Mouse (Mus musculus): ENCODE measurements around the gene Derl2. TPM values are rescaled to one million over a fixed set of nuclear protein-coding genes. Genes with fewer than 3 reads are reported as not detected.

The Derl2 gene
- polyA plus RNA-seq (2014; fragmentation: Nextera tagmentation; extraction: Ambion mirVana): 43.3 and 47.7 TPM in 2 replicates

DNA sequence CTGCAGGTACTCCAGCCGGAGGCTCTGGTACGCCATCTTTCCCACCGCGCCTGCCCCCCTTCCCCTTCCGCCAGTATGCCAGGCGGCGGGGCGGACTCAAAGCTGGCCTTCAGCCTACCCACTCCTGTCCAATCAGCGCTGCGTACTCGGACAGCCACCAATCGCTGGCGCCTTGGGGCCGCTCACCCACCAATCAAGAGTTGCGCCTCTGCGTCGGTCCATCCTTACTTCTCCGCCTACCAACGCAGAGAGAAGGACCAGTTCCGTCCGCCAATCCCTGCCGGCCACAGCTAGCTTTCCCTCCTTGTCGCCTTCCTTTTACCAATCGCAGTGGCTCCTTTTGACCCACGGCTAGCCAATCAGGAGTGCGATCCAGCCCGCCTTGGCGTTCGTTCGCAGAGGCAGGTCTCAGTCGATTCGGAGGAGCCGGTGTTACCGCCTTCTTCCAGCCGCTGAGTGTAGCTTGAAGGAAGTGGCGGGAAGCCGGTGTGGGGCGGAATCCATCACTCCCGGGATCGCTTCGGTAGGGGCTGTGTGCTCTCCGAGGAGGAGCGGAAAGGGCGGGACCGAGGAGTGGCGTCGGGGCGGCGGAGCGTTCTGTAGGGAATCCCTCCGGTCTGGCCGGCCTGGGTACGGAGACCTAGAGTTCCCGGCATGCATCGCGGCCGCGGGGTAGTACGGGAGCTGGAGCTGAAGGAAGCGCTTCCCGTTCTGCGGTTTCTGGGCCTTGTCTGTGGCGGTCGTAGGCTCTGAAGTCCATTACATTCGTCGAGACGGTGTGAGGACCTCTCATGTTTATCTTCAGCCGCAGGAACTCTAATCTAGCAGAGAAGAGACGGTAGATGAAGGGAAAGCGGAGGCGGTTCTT is at the start of gene Derl2, which contains the start of gene Mis12:
Gene Derl2 (minus strand): TSS at position 641 of the 868 bp plus-strand sequence.
Gene Mis12 (plus strand): TSS at position 411 of the 868 bp plus-strand sequence.
- H3K4me2 ChIP-seq (ENCODE audit: low read depth, low read length): peak within 1 kb of the TSS; percentile 57
- under 1% methylated on average over 68 of the region's 71 CpGs for WGBS
- ATAC-seq (replicated peaks; ENCODE audit: insufficient number of reproducible peaks, low FRiP score, low TSS enrichment, low read depth): peak; percentile 100

DNA sequence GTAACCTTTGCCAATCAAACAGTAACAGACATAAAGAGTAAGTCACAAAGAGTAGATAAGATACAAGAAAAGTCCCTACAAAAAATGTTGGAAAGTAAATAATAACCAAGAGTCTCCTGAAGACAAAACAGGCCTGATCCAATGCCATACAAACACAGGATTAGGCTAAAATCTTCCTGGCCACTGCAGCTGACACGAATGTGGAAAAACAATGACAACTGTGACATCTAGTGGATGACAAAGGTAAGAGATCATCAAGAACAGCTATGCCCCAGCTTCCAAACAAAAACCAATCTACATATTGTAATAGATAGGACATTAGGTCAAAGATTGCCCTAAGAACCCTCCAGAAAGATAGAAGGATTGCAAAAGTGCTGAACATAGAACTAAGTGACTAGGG is 32.9 kb upstream of the Derl2 start:
- Histone ChIP-seq H3K36me3 (replicated peaks; ENCODE audit: control insufficient read depth, insufficient read depth, low read depth, low read length) (no peaks in the 10 kb centered on the region), H3K27ac (replicated peaks; ENCODE audit: low read depth, low read length) (no peak overlapping the region), H3K27me3 (ENCODE audit: control insufficient read depth, insufficient read depth, low read length) (no peaks in the 10 kb centered on the region), H3K4me2 (ENCODE audit: low read depth, low read length) (no peak overlapping the region), H3K9me3 (replicated peaks; ENCODE audit: control insufficient read depth, low read length) (no peaks in the 10 kb centered on the region), H3K9ac (replicated peaks; ENCODE audit: low read length) (no peak overlapping the region), H3K4me1 (ENCODE audit: control insufficient read depth, insufficient read depth, low read length) (no peaks in the 10 kb centered on the region), H3K4me3 (ENCODE audit: low read depth, low read length) (no peak overlapping the region)
- ATAC-seq (replicated peaks; ENCODE audit: insufficient number of reproducible peaks, low FRiP score, low TSS enrichment, low read depth): no peak
- WGBS: 3% methylated on average over 1 of the region's 1 CpGs
- DNase-seq (ENCODE audit: low spot score): peak; percentile 46

More for the DNA sequence above, at the start of gene Derl2, which contains the start of gene Mis12:
- Histone ChIP-seq H3K4me3 (ENCODE audit: low read depth, low read length) (peak within 1 kb of the TSS; percentile 87), H3K36me3 (replicated peaks; ENCODE audit: control insufficient read depth, insufficient read depth, low read depth, low read length) (no peaks in the 10 kb centered on the region), H3K27ac (replicated peaks; ENCODE audit: low read depth, low read length) (peak within 1 kb of the TSS; percentile 80), H3K9ac (replicated peaks; ENCODE audit: low read length) (peak within 1 kb of the TSS; percentile 91), H3K9me3 (replicated peaks; ENCODE audit: control insufficient read depth, low read length) (no peaks in the 10 kb centered on the region), H3K4me1 (ENCODE audit: control insufficient read depth, insufficient read depth, low read length) (no peaks in the 10 kb centered on the region), H3K27me3 (ENCODE audit: control insufficient read depth, insufficient read depth, low read length) (no peaks in the 10 kb centered on the region)
- DNase-seq (ENCODE audit: low spot score): peak; percentile 98

DNA sequence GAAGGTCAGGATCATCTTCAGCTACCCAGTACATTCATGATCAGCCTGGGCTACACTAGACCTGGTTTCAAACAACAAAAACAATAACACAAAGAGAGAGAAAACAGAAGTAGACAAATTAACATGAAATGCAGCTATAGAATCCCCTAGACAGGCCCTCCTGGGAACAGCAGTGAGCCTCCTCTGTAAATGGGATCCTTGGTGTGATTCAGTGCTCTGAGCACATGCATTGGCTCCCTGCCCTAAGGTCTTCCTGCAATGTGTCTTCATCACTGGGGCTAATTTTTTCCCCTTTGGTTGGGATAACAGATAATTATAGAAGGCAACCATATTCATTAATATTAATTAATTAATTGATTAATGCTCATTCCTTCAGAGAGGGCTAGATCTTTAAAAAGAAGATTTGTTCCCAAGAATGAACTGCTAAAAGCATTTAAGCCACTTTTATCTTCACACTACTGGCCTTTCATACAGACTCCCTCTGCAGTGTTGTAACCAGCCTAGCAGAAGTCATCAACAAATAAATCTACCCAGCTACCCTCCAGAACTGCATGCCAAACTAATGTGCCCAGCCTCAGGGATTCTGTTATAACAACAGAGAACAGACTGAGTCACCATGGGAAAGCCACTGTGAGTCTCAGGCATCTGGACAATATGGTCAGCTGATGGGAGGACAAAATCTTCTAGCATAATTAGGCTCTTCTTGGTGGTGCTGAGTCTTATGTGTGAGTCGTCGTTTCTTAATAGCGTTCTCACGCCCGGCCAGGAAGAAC is 20.1 kb upstream of the Derl2 start:
- ATAC-seq (replicated peaks; ENCODE audit: insufficient number of reproducible peaks, low FRiP score, low TSS enrichment, low read depth): no peak
- Histone ChIP-seq H3K4me1 (ENCODE audit: control insufficient read depth, insufficient read depth, low read length) (no peaks in the 10 kb centered on the region), H3K4me3 (ENCODE audit: low read depth, low read length) (no peak overlapping the region), H3K36me3 (replicated peaks; ENCODE audit: control insufficient read depth, insufficient read depth, low read depth, low read length) (no peaks in the 10 kb centered on the region), H3K9me3 (replicated peaks; ENCODE audit: control insufficient read depth, low read length) (no peaks in the 10 kb centered on the region), H3K27ac (replicated peaks; ENCODE audit: low read depth, low read length) (no peak overlapping the region), H3K9ac (replicated peaks; ENCODE audit: low read length) (no peak overlapping the region), H3K27me3 (ENCODE audit: control insufficient read depth, insufficient read depth, low read length) (no peaks in the 10 kb centered on the region), H3K4me2 (ENCODE audit: low read depth, low read length) (no peak overlapping the region)
- no peak for DNase-seq (ENCODE audit: low spot score)
- 97% methylated on average over 5 of the region's 5 CpGs for WGBS

DNA sequence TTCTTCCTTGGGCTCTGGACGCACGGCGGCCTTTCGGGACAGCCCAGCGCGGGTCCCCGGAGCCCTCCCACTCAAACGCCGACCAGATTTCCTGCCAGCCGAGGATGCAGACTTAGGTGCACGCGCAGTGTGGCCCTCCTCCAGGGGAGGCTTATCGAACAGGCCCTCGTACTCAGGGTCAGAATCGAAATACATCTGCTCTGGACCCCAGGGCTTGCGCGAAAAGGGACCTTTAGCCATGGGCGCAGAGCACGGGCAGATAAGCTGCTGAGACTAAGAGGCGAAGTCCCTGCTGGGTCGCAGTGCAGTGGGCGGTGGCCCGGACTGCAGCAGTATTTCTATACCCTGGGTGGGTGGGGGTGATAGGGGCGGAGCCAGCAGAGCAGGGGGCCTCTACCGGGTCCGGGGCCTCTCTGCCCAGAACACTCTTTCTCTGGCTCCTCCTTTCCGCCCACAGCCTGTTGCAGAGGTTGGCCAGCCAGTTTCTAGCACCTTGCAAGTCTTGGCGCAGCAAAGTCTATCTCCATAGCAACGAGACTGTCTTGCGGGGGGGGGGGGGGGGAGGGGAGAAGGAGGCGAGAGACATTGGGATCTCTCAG is 13.6 kb upstream of the Derl2 start, which contains the start of gene 6330403K07Rik:
Gene 6330403K07Rik (minus strand): TSS at position 351 of the 599 bp plus-strand sequence.
- WGBS: under 1% methylated on average over 29 of the region's 31 CpGs
- H3K9me3 ChIP-seq (replicated peaks; ENCODE audit: control insufficient read depth, low read length): no peaks in the 10 kb centered on the region
- ATAC-seq (replicated peaks; ENCODE audit: insufficient number of reproducible peaks, low FRiP score, low TSS enrichment, low read depth) (peak; percentile 98), DNase-seq (ENCODE audit: low spot score) (peak; percentile 91)
- H3K4me1 ChIP-seq (ENCODE audit: control insufficient read depth, insufficient read depth, low read length): no peaks in the 10 kb centered on the region; the same call in 1 of the 2 replicates
- peak within 1 kb of the TSS; percentile 53 for H3K4me3 ChIP-seq (ENCODE audit: low read depth, low read length)
- peak within 1 kb of the TSS; percentile 53 for H3K4me2 ChIP-seq (ENCODE audit: low read depth, low read length)
- no peaks in the 10 kb centered on the region for H3K27me3 ChIP-seq (ENCODE audit: control insufficient read depth, insufficient read depth, low read length)
- no peaks in the 10 kb centered on the region for H3K36me3 ChIP-seq (replicated peaks; ENCODE audit: control insufficient read depth, insufficient read depth, low read depth, low read length)
- H3K9ac ChIP-seq (replicated peaks; ENCODE audit: low read length): peak within 1 kb of the TSS; percentile 75
- H3K27ac ChIP-seq (replicated peaks; ENCODE audit: low read depth, low read length): peak within 1 kb of the TSS; percentile 75

GRCm38 (mm10) chr11:71032491-71033162 is 13.0 kb upstream of the Derl2 start:
- WGBS: 6% methylated on average over 26 of the region's 26 CpGs
- peak overlapping the region; percentile 53 for H3K4me2 ChIP-seq (ENCODE audit: low read depth, low read length)
- ATAC-seq (replicated peaks; ENCODE audit: insufficient number of reproducible peaks, low FRiP score, low TSS enrichment, low read depth) (peak; percentile 34), DNase-seq (ENCODE audit: low spot score) (peak; percentile 49)
- H3K27ac ChIP-seq (replicated peaks; ENCODE audit: low read depth, low read length): peak overlapping the region; percentile 75
- H3K4me1 ChIP-seq (ENCODE audit: control insufficient read depth, insufficient read depth, low read length): no peaks in the 10 kb centered on the region; the same call in 1 of the 2 replicates
- no peaks in the 10 kb centered on the region for H3K27me3 ChIP-seq (ENCODE audit: control insufficient read depth, insufficient read depth, low read length)
- H3K9ac ChIP-seq (replicated peaks; ENCODE audit: low read length): peak overlapping the region; percentile 75
- H3K4me3 ChIP-seq (ENCODE audit: low read depth, low read length): peak overlapping the region; percentile 53
- no peaks in the 10 kb centered on the region for H3K9me3 ChIP-seq (replicated peaks; ENCODE audit: control insufficient read depth, low read length)
- H3K36me3 ChIP-seq (replicated peaks; ENCODE audit: control insufficient read depth, insufficient read depth, low read depth, low read length): no peaks in the 10 kb centered on the region; the same call in 1 of the 2 replicates

- peak overlapping the region; percentile 75 for H3K9ac ChIP-seq (replicated peaks; ENCODE audit: low read length)
- no peaks in the 10 kb centered on the region; the same call in 1 of the 2 replicates for H3K36me3 ChIP-seq (replicated peaks; ENCODE audit: control insufficient read depth, insufficient read depth, low read depth, low read length)
- WGBS: 67% methylated on average over 7 of the region's 7 CpGs
- H3K9me3 ChIP-seq (replicated peaks; ENCODE audit: control insufficient read depth, low read length): no peaks in the 10 kb centered on the region
- H3K27ac ChIP-seq (replicated peaks; ENCODE audit: low read depth, low read length): peak overlapping the region; percentile 75; the same call in 1 of the 2 replicates
- no peaks in the 10 kb centered on the region; the same call in 1 of the 2 replicates for H3K4me1 ChIP-seq (ENCODE audit: control insufficient read depth, insufficient read depth, low read length)
- H3K4me3 ChIP-seq (ENCODE audit: low read depth, low read length): peak overlapping the region; percentile 53
- DNase-seq (ENCODE audit: low spot score): no peak
- no peaks in the 10 kb centered on the region for H3K27me3 ChIP-seq (ENCODE audit: control insufficient read depth, insufficient read depth, low read length)
- no peak for ATAC-seq (replicated peaks; ENCODE audit: insufficient number of reproducible peaks, low FRiP score, low TSS enrichment, low read depth)
- peak overlapping the region; percentile 53 for H3K4me2 ChIP-seq (ENCODE audit: low read depth, low read length)
Observed at GRCm38 (mm10) chr11:71032070-71032469, 12.4 kb upstream of the Derl2 start.

GRCm38 (mm10) chr11:71029403-71030118 is 9.9 kb upstream of the Derl2 start:
- no peaks in the 10 kb centered on the region; the same call in 1 of the 2 replicates for H3K36me3 ChIP-seq (replicated peaks; ENCODE audit: control insufficient read depth, insufficient read depth, low read depth, low read length)
- H3K9ac ChIP-seq (replicated peaks; ENCODE audit: low read length): no peak overlapping the region
- no peak overlapping the region for H3K4me2 ChIP-seq (ENCODE audit: low read depth, low read length)
- H3K9me3 ChIP-seq (replicated peaks; ENCODE audit: control insufficient read depth, low read length): no peaks in the 10 kb centered on the region
- DNase-seq (ENCODE audit: low spot score) (no peak), ATAC-seq (replicated peaks; ENCODE audit: insufficient number of reproducible peaks, low FRiP score, low TSS enrichment, low read depth) (no peak)
- no peaks in the 10 kb centered on the region for H3K27me3 ChIP-seq (ENCODE audit: control insufficient read depth, insufficient read depth, low read length)
- H3K4me3 ChIP-seq (ENCODE audit: low read depth, low read length): no peak overlapping the region
- WGBS: 80% methylated on average over 3 of the region's 3 CpGs
- no peak overlapping the region for H3K27ac ChIP-seq (replicated peaks; ENCODE audit: low read depth, low read length)
- H3K4me1 ChIP-seq (ENCODE audit: control insufficient read depth, insufficient read depth, low read length): no peaks in the 10 kb centered on the region; the same call in 1 of the 2 replicates

Data from embryonic facial prominence, embryonic 11.5 days (tissue).